Mouse (Mus musculus) midbrain, postnatal 0 days (tissue): ENCODE data around the gene Sh3glb2. TPM values are rescaled to one million over a fixed set of nuclear protein-coding genes. Genes with fewer than 3 reads are reported as not detected.
A peak's percentile ranks its signal among the peaks of the same experiment; 100 is the strongest.

ENCODE experiments used
- ATAC-seq: fragments of 200-750 bp; cut with Nextera tagmentation; 2 replicates; pipeline ENCODE4 v1.8.0; 2017; ENCODE audit warnings: moderate number of reproducible peaks, mild to moderate bottlenecking, moderate TSS enrichment, moderate library complexity; ENCODE audit not compliant: low FRiP score
- DNase-seq: peaks from one replicate; pipeline ENCODE4 v3.0.0-alpha.2; 2015; ENCODE audit warnings: low spot score
- H3K27ac ChIP-seq: fragments of 300-500 bp; sonication (generic); 2 replicates; pipeline ENCODE4 v1.5.1; 2014; ENCODE audit warnings: low read depth, mild to moderate bottlenecking, low read length, mixed read lengths
- H3K27me3 ChIP-seq: fragments of 300-500 bp; sonication (generic); 2 replicates; pipeline ENCODE4 v1.6.1; 2014; ENCODE audit warnings: low read length, control low read depth, mixed read lengths; ENCODE audit not compliant: insufficient read depth
- H3K36me3 ChIP-seq: fragments of 300-500 bp; sonication (generic); 2 replicates; pipeline ENCODE4 v1.6.1; 2014; ENCODE audit warnings: low read length, control low read depth, mixed read lengths; ENCODE audit not compliant: insufficient read depth
- H3K4me1 ChIP-seq: fragments of 300-500 bp; sonication (generic); 2 replicates; pipeline ENCODE4 v1.6.1; 2014; ENCODE audit warnings: mild to moderate bottlenecking, control low read depth, antibody characterized with exemption, low read length, mixed read lengths; ENCODE audit not compliant: insufficient read depth
- H3K4me2 ChIP-seq: fragments of 300-500 bp; sonication (generic); 2 replicates; pipeline ENCODE4 v1.6.1; 2014; ENCODE audit warnings: low read depth, mild to moderate bottlenecking, low read length, mixed read lengths; ENCODE audit not compliant: poor library complexity, severe bottlenecking
- H3K4me3 ChIP-seq: fragments of 300-500 bp; sonication (generic); 2 replicates; pipeline ENCODE4 v1.5.1; 2014; ENCODE audit warnings: low read depth, mild to moderate bottlenecking, low read length, moderate library complexity
- H3K9ac ChIP-seq: fragments of 300-500 bp; sonication (generic); replicated peaks from 2 replicates; pipeline ENCODE4 v1.6.1; 2014; ENCODE audit warnings: mild to moderate bottlenecking, low read length, moderate library complexity, mixed read lengths; ENCODE audit not compliant: poor library complexity, severe bottlenecking
- H3K9me3 ChIP-seq: fragments of 300-500 bp; sonication (generic); 2 replicates; pipeline ENCODE4 v1.6.1; 2016; ENCODE audit warnings: low read length, control low read depth
- CTCF ChIP-seq: IDR thresholded peaks from 2 replicates; pipeline ENCODE4 v1.5.1; 2016; ENCODE audit warnings: antibody characterized with exemption, mild to moderate bottlenecking
- WGBS: fragments of 180-500 bp; shearing (Covaris S2); extraction: QIAGEN DNeasy Blood & Tissue Kit; methylation state at CpG from one replicate; pipeline ENCODE4 v1.1.7; 2014; 5-methylcytosine and 5-hydroxymethylcytosine counted together
- polyA plus RNA-seq: library from polyadenylated mRNA; unstranded; fragments of >200 nt; fragmentation: Nextera tagmentation; extraction: Ambion mirVana; gene quantifications from 2 replicates; pipeline ENCODE4 v1.2.1, GENCODE M21; 2015
- total RNA-seq: library from RNA; depleted of rRNA; stranded (reverse); fragments of >200 nt; gene quantifications from 2 replicates; pipeline ENCODE4 v1.2.3, GENCODE M21; 2014

Sh3glb2 gene
- total and polyA plus RNA-seq, 2 experiments from 2014 or later = 185 to 375 TPM

DNA sequence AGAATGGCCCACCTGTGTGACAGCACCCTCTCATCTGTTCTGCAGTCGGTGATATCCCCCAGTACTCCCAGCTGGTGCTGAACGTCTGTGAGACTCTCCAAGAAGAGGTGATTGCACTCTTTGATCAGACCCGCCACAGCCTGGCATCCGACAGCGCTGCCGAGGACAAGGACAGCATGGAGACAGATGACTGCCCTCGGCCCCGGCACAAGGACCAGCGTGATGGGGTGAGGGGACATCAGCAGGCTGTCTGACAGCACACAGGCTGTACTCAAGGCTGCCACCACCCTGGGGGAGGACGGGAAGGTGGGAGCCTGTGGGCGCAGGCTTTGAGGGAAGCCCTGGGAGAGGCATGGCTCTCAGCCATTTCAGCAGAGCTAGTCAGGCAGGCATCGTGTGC is 22.0 kb downstream of the Sh3glb2 start:
- Histone ChIP-seq H3K9me3 (no peaks in the 10 kb centered on the region), H3K4me3 (no peak overlapping the region), H3K36me3 (peaks cover 74% of the 10 kb centered on the region), H3K27me3 (no peaks in the 10 kb centered on the region), H3K27ac (no peak overlapping the region), H3K9ac (no peak overlapping the region), H3K4me1 (no peaks in the 10 kb centered on the region), H3K4me2 (no peak overlapping the region)
- 88% methylated on average over 12 of the region's 12 CpGs for WGBS
- no peak for DNase-seq
- no peak for TF ChIP-seq CTCF
- ATAC-seq = no peak

DNA sequence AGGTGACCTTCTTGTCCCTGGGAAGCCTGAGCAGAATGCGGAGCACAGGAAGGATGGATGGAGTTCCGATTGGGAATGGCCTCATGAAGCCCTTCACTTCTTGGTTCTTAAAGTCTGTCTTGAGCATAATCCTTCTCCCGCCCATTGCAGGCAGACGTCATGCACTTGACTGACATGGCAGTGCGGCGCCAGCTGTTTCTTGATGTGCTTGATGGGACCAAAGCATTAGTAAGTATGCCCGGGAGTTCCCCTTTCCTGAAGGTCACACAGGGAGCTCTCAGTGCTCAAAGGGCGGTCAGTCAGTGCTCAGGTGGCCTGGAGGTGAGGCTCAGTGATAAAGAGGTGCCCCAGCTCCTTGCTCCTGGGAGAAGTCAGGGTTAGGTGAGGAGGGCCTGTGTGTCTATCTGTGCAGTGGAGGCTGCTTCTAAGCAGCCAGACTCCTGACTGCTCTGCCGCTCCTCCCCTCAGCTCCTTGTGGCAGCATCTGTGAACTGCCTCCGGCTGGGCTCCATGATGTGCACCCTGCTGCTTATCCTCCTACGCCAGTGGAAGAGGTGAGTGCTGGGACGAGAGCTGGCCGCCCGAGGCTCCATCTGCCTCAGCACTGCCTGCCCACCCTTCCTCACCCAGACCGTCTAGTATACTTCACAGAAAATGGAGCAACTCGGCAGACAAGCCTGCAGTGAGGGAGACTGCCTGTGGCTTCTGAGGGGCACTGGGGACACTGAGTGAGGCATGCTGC is 22.8 kb downstream of the Sh3glb2 start:
- Histone ChIP-seq H3K4me3 (no peak overlapping the region), H3K4me2 (no peak overlapping the region), H3K4me1 (no peaks in the 10 kb centered on the region), H3K9ac (no peak overlapping the region), H3K9me3 (no peaks in the 10 kb centered on the region), H3K27me3 (no peaks in the 10 kb centered on the region), H3K36me3 (peaks cover 68% of the 10 kb centered on the region), H3K27ac (no peak overlapping the region)
- WGBS = 80% methylated on average over 16 of the region's 16 CpGs
- DNase-seq (no peak), ATAC-seq (no peak)
- TF ChIP-seq CTCF = no peak

DNA sequence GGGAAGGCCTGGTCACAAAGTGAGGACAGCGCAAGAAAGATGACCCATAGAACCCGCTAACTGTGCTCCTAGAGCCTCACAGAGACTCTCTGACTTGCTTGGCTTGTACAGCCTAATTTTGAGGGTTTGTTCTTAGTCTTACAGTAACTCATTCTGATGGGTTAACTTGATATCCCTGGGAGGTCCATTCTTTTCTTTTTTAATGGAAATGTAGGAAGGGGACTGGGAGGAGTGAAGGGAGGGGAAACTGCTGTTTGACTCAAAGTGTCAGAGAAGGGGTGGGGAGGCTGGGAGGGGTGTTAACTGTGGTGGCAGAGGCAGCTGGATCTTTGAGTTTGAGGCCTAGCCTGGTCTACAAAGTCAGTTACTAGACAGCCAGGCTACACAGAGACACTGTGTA is 23.8 kb downstream of the Sh3glb2 start:
- TF ChIP-seq CTCF = no peak
- ATAC-seq (no peak), DNase-seq (no peak)
- Histone ChIP-seq H3K9ac (peak overlapping the region; percentile 24; the same call in 1 of the 2 replicates), H3K27me3 (no peaks in the 10 kb centered on the region), H3K27ac (no peak overlapping the region), H3K9me3 (no peaks in the 10 kb centered on the region), H3K36me3 (peaks cover 68% of the 10 kb centered on the region), H3K4me1 (no peaks in the 10 kb centered on the region), H3K4me2 (no peak overlapping the region), H3K4me3 (no peak overlapping the region)
- 94% methylated on average over 2 of the region's 2 CpGs for WGBS

DNA sequence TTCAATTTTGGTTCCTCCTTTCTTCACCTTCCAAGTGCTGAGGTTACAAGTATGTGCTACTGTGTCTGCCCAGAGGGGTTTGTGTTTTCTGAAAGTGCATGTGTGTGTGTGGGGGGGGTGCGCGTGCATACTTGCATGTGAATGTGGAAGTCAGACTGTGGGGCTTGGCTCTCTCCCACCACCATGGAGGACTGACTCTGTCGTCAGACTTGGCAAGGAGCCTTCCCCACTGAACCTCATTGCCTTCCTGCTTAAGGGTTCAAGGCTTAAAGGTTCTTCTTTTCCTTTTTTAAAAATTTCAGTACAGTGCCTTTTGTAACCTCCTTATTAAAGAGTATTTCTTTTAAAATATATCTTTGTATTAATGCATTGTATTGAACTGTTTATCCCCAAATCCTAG is 30.3 kb downstream of the Sh3glb2 start:
- peaks cover 84% of the 10 kb centered on the region for H3K36me3 ChIP-seq
- H3K4me2 ChIP-seq = no peak overlapping the region
- DNase-seq = no peak
- H3K27me3 ChIP-seq = no peaks in the 10 kb centered on the region
- H3K27ac ChIP-seq = no peak overlapping the region
- no peak overlapping the region for H3K4me3 ChIP-seq
- H3K9ac ChIP-seq = no peak overlapping the region
- no peak for ATAC-seq
- WGBS = 87% methylated on average over 3 of the region's 3 CpGs
- TF ChIP-seq CTCF = no peak
- H3K4me1 ChIP-seq = no peaks in the 10 kb centered on the region
- H3K9me3 ChIP-seq = no peaks in the 10 kb centered on the region

DNA sequence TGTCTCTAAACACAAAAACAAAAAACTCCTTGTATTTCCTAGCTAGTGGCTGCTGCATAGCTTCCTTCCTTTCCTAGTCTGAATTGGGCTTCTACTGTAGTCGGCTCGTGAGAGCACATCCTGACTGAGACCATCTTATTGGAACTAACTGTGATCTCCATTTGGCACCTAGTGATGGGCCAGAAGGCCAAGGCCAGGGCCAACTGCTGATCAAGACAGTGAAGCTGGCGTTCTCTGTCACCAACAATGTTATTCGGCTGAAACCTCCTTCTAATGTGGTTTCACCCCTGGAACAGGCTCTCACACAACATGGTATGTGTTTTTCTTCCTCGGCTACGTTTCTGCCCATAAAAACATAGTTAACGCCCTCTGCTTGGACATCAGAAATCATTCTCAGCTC is 31.9 kb downstream of the Sh3glb2 start:
- TF ChIP-seq CTCF = no peak
- H3K9me3 ChIP-seq = no peaks in the 10 kb centered on the region
- WGBS = 94% methylated on average over 7 of the region's 7 CpGs
- no peak for ATAC-seq
- H3K9ac ChIP-seq = no peak overlapping the region
- H3K36me3 ChIP-seq = peaks cover 83% of the 10 kb centered on the region
- no peaks in the 10 kb centered on the region for H3K27me3 ChIP-seq
- no peaks in the 10 kb centered on the region for H3K4me1 ChIP-seq
- H3K27ac ChIP-seq = no peak overlapping the region
- no peak overlapping the region for H3K4me2 ChIP-seq
- H3K4me3 ChIP-seq = no peak overlapping the region
- no peak for DNase-seq

DNA sequence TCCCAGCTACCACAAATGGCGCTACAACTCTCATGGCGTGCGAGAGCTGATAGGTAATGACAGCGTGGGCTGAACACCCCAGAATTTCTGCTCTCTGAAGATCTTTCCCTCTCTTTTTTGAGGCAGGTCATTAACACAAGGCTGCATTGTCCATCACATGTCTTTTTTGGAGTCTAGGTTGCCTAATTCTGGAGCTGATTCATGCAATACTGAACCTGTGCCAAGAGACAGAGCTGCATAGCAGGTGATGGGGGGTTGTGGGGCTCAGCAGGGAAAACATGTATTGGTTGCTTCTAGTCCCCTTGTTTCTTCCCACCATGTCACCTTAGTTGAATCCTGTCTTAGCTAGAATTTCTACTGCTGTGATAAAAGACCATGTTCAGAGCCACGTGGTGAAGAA is 33.8 kb downstream of the Sh3glb2 start:
- ATAC-seq (no peak), DNase-seq (no peak)
- Histone ChIP-seq H3K4me1 (no peaks in the 10 kb centered on the region), H3K27me3 (no peaks in the 10 kb centered on the region), H3K36me3 (peaks cover 85% of the 10 kb centered on the region), H3K27ac (no peak overlapping the region), H3K4me2 (no peak overlapping the region), H3K9me3 (no peaks in the 10 kb centered on the region), H3K9ac (no peak overlapping the region), H3K4me3 (no peak overlapping the region)
- 93% methylated on average over 5 of the region's 5 CpGs for WGBS
- TF ChIP-seq CTCF = no peak
